Mouse (Mus musculus): ENCODE measurements at regions not wholly inside any gene's neighbourhood (a gene's known extent, or its start where the extent isn't known, plus 50 kb on each side); places are given as distances from the start of the nearest gene placed in this dataset.

- no peak for TF ChIP-seq CTCF (IDR thresholded peaks at IDR 0.05; ENCODE audit: extremely low read depth, insufficient read depth, insufficient read length, insufficient replicate concordance)
- no peak for TF ChIP-seq POLR2A (IDR thresholded peaks at IDR 0.05; ENCODE audit: low read depth, low read length)
These were observed 194.7 kb downstream of the Ackr3 start for GRCm38 (mm10) chr1:90398396-90398975.
